Mouse (Mus musculus) forebrain, embryonic 12.5 days (tissue): ENCODE results near the gene Klk7. TPM values are rescaled to one million over a fixed set of nuclear protein-coding genes. Genes with fewer than 3 reads are reported as not detected.

Source experiments
- ATAC-seq: fragments of 200-750 bp; cut with Nextera tagmentation; 2 replicates; pipeline ENCODE4 v1.8.0; 2017; ENCODE audit warnings: moderate TSS enrichment; ENCODE audit not compliant: low FRiP score
- H3K27ac ChIP-seq: fragments of 300-500 bp; sonication (generic); 2 replicates; pipeline ENCODE4 v1.5.1; 2016; ENCODE audit warnings: mild to moderate bottlenecking
- H3K27me3 ChIP-seq: fragments of 300-500 bp; sonication (generic); 2 replicates; pipeline ENCODE4 v1.6.1; 2016; ENCODE audit warnings: mild to moderate bottlenecking
- H3K36me3 ChIP-seq: fragments of 300-500 bp; sonication (generic); replicated peaks from 2 replicates; pipeline ENCODE4 v1.6.1; 2016; ENCODE audit warnings: mild to moderate bottlenecking
- H3K4me1 ChIP-seq: fragments of 300-500 bp; sonication (generic); 2 replicates; pipeline ENCODE4 v1.6.1; 2016
- H3K4me2 ChIP-seq: fragments of 300-500 bp; sonication (generic); 2 replicates; pipeline ENCODE4 v1.6.1; 2016; ENCODE audit warnings: mild to moderate bottlenecking, moderate library complexity
- H3K4me3 ChIP-seq: fragments of 300-500 bp; sonication (generic); replicated peaks from 2 replicates; pipeline ENCODE4 v1.5.1; 2016; ENCODE audit warnings: mild to moderate bottlenecking
- H3K9ac ChIP-seq: fragments of 300-500 bp; sonication (generic); 2 replicates; pipeline ENCODE4 v1.6.1; 2016; ENCODE audit warnings: mild to moderate bottlenecking
- H3K9me3 ChIP-seq: fragments of 300-500 bp; sonication (generic); 2 replicates; pipeline ENCODE4 v1.6.1; 2016
- WGBS: fragments of 180-500 bp; shearing (Covaris S2); methylation state at CpG from one replicate; pipeline ENCODE4 v1.1.7; 2016; 5-methylcytosine and 5-hydroxymethylcytosine counted together
- polyA plus RNA-seq: library from polyadenylated mRNA; unstranded; fragments of >200 nt; fragmentation: Nextera tagmentation; extraction: Ambion mirVana; gene quantifications from 2 replicates; pipeline ENCODE4 v1.2.1, GENCODE M21; 2016

Gene Klk7
- not detected in 2 replicates for polyA plus RNA-seq

GRCm38 (mm10) chr7:43810994-43811393 lies at the start of gene Klk7:
Gene Klk7, plus strand, starts transcription at chr7:43811294.
- Histone ChIP-seq H3K36me3 (no peaks in the 10 kb centered on the region), H3K27ac (no peak within 1 kb of the TSS), H3K4me1 (no peaks in the 10 kb centered on the region), H3K9me3 (no peaks in the 10 kb centered on the region), H3K4me3 (no peak within 1 kb of the TSS), H3K27me3 (no peaks in the 10 kb centered on the region), H3K9ac (no peak within 1 kb of the TSS), H3K4me2 (no peak within 1 kb of the TSS)
- no peak for ATAC-seq
- WGBS, result 59% methylated on average over 5 of the region's 5 CpGs

- Histone ChIP-seq H3K27me3 (no peaks in the 10 kb centered on the region), H3K4me3 (no peak overlapping the region), H3K4me1 (no peaks in the 10 kb centered on the region), H3K27ac (no peak overlapping the region), H3K4me2 (no peak overlapping the region), H3K9ac (no peak overlapping the region), H3K9me3 (no peaks in the 10 kb centered on the region), H3K36me3 (no peaks in the 10 kb centered on the region)
- no peak for ATAC-seq
- WGBS, result 38% methylated on average over 8 of the region's 8 CpGs
Observed at GRCm38 (mm10) chr7:43766484-43766883, 44.6 kb upstream of the Klk7 start.

GRCm38 (mm10) chr7:43768597-43768996 lies 42.5 kb upstream of the Klk7 start, which contains the start of gene Klk12:
Gene Klk12, plus strand, starts transcription at chr7:43768897.
- Histone ChIP-seq H3K9me3 (no peaks in the 10 kb centered on the region), H3K27me3 (no peaks in the 10 kb centered on the region), H3K4me1 (no peaks in the 10 kb centered on the region), H3K27ac (no peak within 1 kb of the TSS), H3K4me2 (no peak within 1 kb of the TSS), H3K36me3 (no peaks in the 10 kb centered on the region), H3K4me3 (no peak within 1 kb of the TSS), H3K9ac (no peak within 1 kb of the TSS)
- WGBS, result 84% methylated on average over 4 of the region's 4 CpGs
- ATAC-seq, result no peak

- no peaks in the 10 kb centered on the region for H3K27me3 ChIP-seq
- no peaks in the 10 kb centered on the region for H3K9me3 ChIP-seq
- no peak overlapping the region for H3K27ac ChIP-seq
- 92% methylated on average over 8 of the region's 8 CpGs for WGBS
- 0 out of 2 replicates have a peak, but pooled peaks cover under 1% of the 10 kb centered on the region for H3K4me1 ChIP-seq
- H3K36me3 ChIP-seq, result no peaks in the 10 kb centered on the region
- no peak overlapping the region for H3K4me3 ChIP-seq
- no peak for ATAC-seq
- H3K4me2 ChIP-seq, result no peak overlapping the region
- no peak overlapping the region for H3K9ac ChIP-seq
Observed at GRCm38 (mm10) chr7:43769636-43770035, 41.5 kb upstream of the Klk7 start.

- WGBS, result 93% methylated on average over 10 of the region's 10 CpGs
- ATAC-seq, result no peak
- Histone ChIP-seq H3K27me3 (no peaks in the 10 kb centered on the region), H3K9ac (no peak overlapping the region), H3K36me3 (no peaks in the 10 kb centered on the region), H3K4me1 (peaks cover 8% of the 10 kb centered on the region; the same call in 1 of the 2 replicates), H3K4me2 (no peak overlapping the region), H3K9me3 (no peaks in the 10 kb centered on the region), H3K4me3 (no peak overlapping the region), H3K27ac (no peak overlapping the region)
Observed at GRCm38 (mm10) chr7:43770701-43771100, 40.4 kb upstream of the Klk7 start.

GRCm38 (mm10) chr7:43771916-43772315 lies 39.2 kb upstream of the Klk7 start:
- no peaks in the 10 kb centered on the region for H3K36me3 ChIP-seq
- H3K27me3 ChIP-seq, result no peaks in the 10 kb centered on the region
- no peaks in the 10 kb centered on the region for H3K9me3 ChIP-seq
- WGBS, result 91% methylated on average over 6 of the region's 6 CpGs
- no peak overlapping the region for H3K4me3 ChIP-seq
- H3K9ac ChIP-seq, result no peak overlapping the region
- H3K4me2 ChIP-seq, result no peak overlapping the region
- no peak for ATAC-seq
- H3K4me1 ChIP-seq, result peaks cover 8% of the 10 kb centered on the region; the same call in 1 of the 2 replicates
- no peak overlapping the region for H3K27ac ChIP-seq

GRCm38 (mm10) chr7:43772901-43773300 lies 38.2 kb upstream of the Klk7 start:
- Histone ChIP-seq H3K4me1 (peaks cover 8% of the 10 kb centered on the region; the same call in 1 of the 2 replicates), H3K9ac (no peak overlapping the region), H3K27ac (no peak overlapping the region), H3K4me3 (no peak overlapping the region), H3K27me3 (no peaks in the 10 kb centered on the region), H3K9me3 (no peaks in the 10 kb centered on the region), H3K36me3 (no peaks in the 10 kb centered on the region), H3K4me2 (no peak overlapping the region)
- no peak for ATAC-seq
- WGBS, result 77% methylated on average over 3 of the region's 3 CpGs

GRCm38 (mm10) chr7:43774364-43774763 lies 36.7 kb upstream of the Klk7 start, which contains the start of gene Klk11:
Gene Klk11, plus strand, starts transcription at chr7:43774604.
- no peak for ATAC-seq
- Histone ChIP-seq H3K36me3 (no peaks in the 10 kb centered on the region), H3K9ac (no peak within 1 kb of the TSS), H3K27me3 (no peaks in the 10 kb centered on the region), H3K4me2 (no peak within 1 kb of the TSS), H3K4me3 (no peak within 1 kb of the TSS), H3K4me1 (peaks cover 8% of the 10 kb centered on the region; the same call in 1 of the 2 replicates), H3K27ac (no peak within 1 kb of the TSS), H3K9me3 (no peaks in the 10 kb centered on the region)
- WGBS, result 93% methylated on average over 5 of the region's 5 CpGs

GRCm38 (mm10) chr7:43774802-43775201 lies 36.3 kb upstream of the Klk7 start:
- no peaks in the 10 kb centered on the region for H3K27me3 ChIP-seq
- H3K4me2 ChIP-seq, result no peak overlapping the region
- H3K4me1 ChIP-seq, result peaks cover 8% of the 10 kb centered on the region; the same call in 1 of the 2 replicates
- no peaks in the 10 kb centered on the region for H3K36me3 ChIP-seq
- 46% methylated on average over 6 of the region's 6 CpGs for WGBS
- H3K27ac ChIP-seq, result no peak overlapping the region
- no peak for ATAC-seq
- H3K9ac ChIP-seq, result no peak overlapping the region
- no peak overlapping the region for H3K4me3 ChIP-seq
- H3K9me3 ChIP-seq, result no peaks in the 10 kb centered on the region

- Histone ChIP-seq H3K4me1 (peaks cover 8% of the 10 kb centered on the region; the same call in 1 of the 2 replicates), H3K36me3 (no peaks in the 10 kb centered on the region), H3K27me3 (no peaks in the 10 kb centered on the region), H3K27ac (no peak overlapping the region), H3K4me2 (no peak overlapping the region), H3K9me3 (no peaks in the 10 kb centered on the region), H3K4me3 (no peak overlapping the region), H3K9ac (no peak overlapping the region)
- 45% methylated on average over 7 of the region's 7 CpGs for WGBS
- ATAC-seq, result no peak
Observed at GRCm38 (mm10) chr7:43775311-43776057, 35.6 kb upstream of the Klk7 start.

- Histone ChIP-seq H3K27me3 (no peaks in the 10 kb centered on the region), H3K36me3 (no peaks in the 10 kb centered on the region), H3K9me3 (no peaks in the 10 kb centered on the region), H3K9ac (no peak overlapping the region), H3K4me1 (peaks cover 8% of the 10 kb centered on the region; the same call in 1 of the 2 replicates), H3K27ac (no peak overlapping the region), H3K4me2 (no peak overlapping the region), H3K4me3 (no peak overlapping the region)
- 85% methylated on average over 5 of the region's 5 CpGs for WGBS
- ATAC-seq, result no peak
Observed at GRCm38 (mm10) chr7:43776506-43776905, 34.6 kb upstream of the Klk7 start.

- Histone ChIP-seq H3K9ac (no peak overlapping the region), H3K27me3 (no peaks in the 10 kb centered on the region), H3K4me1 (peaks cover 10% of the 10 kb centered on the region; the same call in 1 of the 2 replicates), H3K36me3 (no peaks in the 10 kb centered on the region), H3K4me2 (no peak overlapping the region), H3K27ac (no peak overlapping the region), H3K4me3 (no peak overlapping the region), H3K9me3 (no peaks in the 10 kb centered on the region)
- no peak for ATAC-seq
- WGBS, result 80% methylated on average over 12 of the region's 12 CpGs
Observed at GRCm38 (mm10) chr7:43777423-43777822, 33.7 kb upstream of the Klk7 start.
